Mouse (Mus musculus) kidney, adult 2 months (tissue): ENCODE results near the gene Tent5c.

ENCODE experiments used
- CTCF ChIP-seq: fragments of 200-500 bp; conservative IDR thresholded peaks from 2 replicates; pipeline ENCODE4 v1.5.1; 2011; ENCODE audit warnings: low read depth, mild to moderate bottlenecking, control low read depth, low read length, moderate library complexity, mixed read lengths; ENCODE audit not compliant: insufficient read depth, insufficient read length
- POLR2A ChIP-seq: fragments of 200-500 bp; IDR thresholded peaks from one replicate; pipeline ENCODE4 v1.6.1; 2011; ENCODE audit warnings: low read depth, low read length, control low read depth

- TF ChIP-seq CTCF (no peak), POLR2A (no peak)
Measured at GRCm38 (mm10) chr3:100496081-100496480, 7.0 kb upstream of the Tent5c start.
